Mouse (Mus musculus) heart, adult 2 months (tissue): ENCODE results near the gene Cd276. TPM values are rescaled to one million over a fixed set of nuclear protein-coding genes. Genes with fewer than 3 reads are reported as not detected.

Experiments
- DNase-seq, 2 experiments: peaks; one replicate each; pipeline ENCODE4 v3.0.0; 2021
- H3K27ac ChIP-seq: fragments of 200-600 bp; 2 replicates; pipeline ENCODE4 v1.8.1; 2022
- H3K27me3 ChIP-seq: fragments of 200-500 bp; 2 replicates; pipeline ENCODE4 v1.6.1; 2012; ENCODE audit warnings: mild to moderate bottlenecking, low read length, inconsistent platforms, mixed read lengths; ENCODE audit not compliant: control insufficient read depth, insufficient read depth
- H3K36me3 ChIP-seq: fragments of 200-500 bp; 2 replicates; pipeline ENCODE4 v1.6.1; 2012; ENCODE audit warnings: low read length, inconsistent platforms; ENCODE audit not compliant: control insufficient read depth, insufficient read depth
- H3K4me1 ChIP-seq: fragments of 200-500 bp; 2 replicates; pipeline ENCODE4 v1.6.1; 2011; ENCODE audit warnings: low read length; ENCODE audit not compliant: control insufficient read depth, insufficient read depth
- H3K4me3 ChIP-seq: fragments of 200-600 bp; 2 replicates; pipeline ENCODE4 v1.8.1; 2022
- H3K79me2 ChIP-seq: fragments of 200-500 bp; replicated peaks from 2 replicates; pipeline ENCODE4 v1.6.1; 2012; ENCODE audit warnings: mild to moderate bottlenecking, inconsistent platforms, low read length, moderate library complexity, mixed read lengths; ENCODE audit not compliant: control insufficient read depth, insufficient read depth
- H3K9ac ChIP-seq: fragments of 200-500 bp; 2 replicates; pipeline ENCODE4 v1.6.1; 2012; ENCODE audit warnings: low read depth, mild to moderate bottlenecking, control low read depth, inconsistent platforms, low read length, mixed read lengths
- CTCF ChIP-seq: fragments of 200-600 bp; IDR thresholded peaks from 2 replicates; pipeline ENCODE4 v1.8.1; 2022; ENCODE audit warnings: antibody characterized with exemption, mild to moderate bottlenecking, moderate library complexity
- EP300 ChIP-seq: fragments of 200-500 bp; IDR thresholded peaks from 2 replicates; pipeline ENCODE4 v1.6.1; 2011; ENCODE audit warnings: low read depth, low read length, control low read depth; ENCODE audit not compliant: insufficient read depth
- POLR2A ChIP-seq: fragments of 200-500 bp; IDR thresholded peaks from 2 replicates; pipeline ENCODE4 v1.6.1; 2011; ENCODE audit warnings: mild to moderate bottlenecking, low read depth, low read length, control low read depth; ENCODE audit not compliant: insufficient read depth
- WGBS: fragments of 180-500 bp; shearing (Covaris S2); methylation state at CpG from one replicate; pipeline ENCODE4 v1.1.7; 2018; 5-methylcytosine and 5-hydroxymethylcytosine counted together
- intact Hi-C: fragments of 180-260 bp; cut with DNase I; formaldehyde crosslinking; loops from one replicate; pipeline ENCODE4 v1.15.1; 2025
- polyA plus RNA-seq: library from polyadenylated mRNA; depleted of rRNA; stranded (reverse); fragments of >200 nt; gene quantifications from 2 replicates; pipeline ENCODE4 v1.2.3, GENCODE M21; 2012; rRNA removed
- total RNA-seq, 2 experiments: library from RNA; stranded (reverse); gene quantifications; 2 replicates each; pipeline ENCODE4 v1.2.3; 2021

The Cd276 gene
- total and polyA plus RNA-seq, 3 experiments: 7.1 to 10.0 (median 8.5) TPM

- peak within 1 kb of the TSS; percentile 60 for H3K4me3 ChIP-seq
- under 1% methylated on average over 100 of the region's 104 CpGs for WGBS
- peak; percentile 70 to 73 for DNase-seq
- peak within 1 kb of the TSS; percentile 31; the same call in 1 of the 2 replicates for H3K27ac ChIP-seq
- H3K36me3 ChIP-seq: no peaks in the 10 kb centered on the region
- peaks cover 8% of the 10 kb centered on the region; the same call in 1 of the 2 replicates for H3K27me3 ChIP-seq
- no peak for TF ChIP-seq EP300
- no peak for TF ChIP-seq CTCF
- TF ChIP-seq POLR2A: no peak
- H3K4me1 ChIP-seq: no peaks in the 10 kb centered on the region
- intact Hi-C loops: loop anchor here (5.0 kb wide), 1 partner anchor 81 kb away; no protein-coding TSS in a partner anchor
- no peaks in the 10 kb centered on the region for H3K79me2 ChIP-seq
- peak within 1 kb of the TSS; percentile 90 for H3K9ac ChIP-seq
Measured at GRCm38 (mm10) chr9:58487851-58488801, 67.1 kb downstream of the Cd276 start, which contains the start of gene Insyn1. Insyn1 (plus strand) TSS chr9:58488603.

GRCm38 (mm10) chr9:58487076-58487475 is 68.2 kb downstream of the Cd276 start:
- H3K27me3 ChIP-seq: peaks cover 8% of the 10 kb centered on the region; the same call in 1 of the 2 replicates
- WGBS: 33% methylated on average over 3 of the region's 3 CpGs

More at GRCm38 (mm10) chr9:58487076-58487475, 68.2 kb downstream of the Cd276 start:
- intact Hi-C loops: loop anchor here (5.0 kb wide), 1 partner anchor 80 kb away; no protein-coding TSS in a partner anchor
- Histone ChIP-seq H3K4me3 (no peak overlapping the region), H3K27ac (no peak overlapping the region), H3K9ac (no peak overlapping the region), H3K4me1 (no peaks in the 10 kb centered on the region), H3K36me3 (no peaks in the 10 kb centered on the region), H3K79me2 (no peaks in the 10 kb centered on the region)
- no peak for DNase-seq
- no peak for TF ChIP-seq EP300
- no peak for TF ChIP-seq POLR2A
- no peak for TF ChIP-seq CTCF

Other genes starting within 250 kb of the Cd276 start
- 10 to 100 TPM; 22.1 to 28.4 TPM for gene Loxl1, start 242.3 kb downstream of the Cd276 start, total RNA-seq
- gene Loxl1, start 242.3 kb downstream of the Cd276 start, polyA plus RNA-seq: 57.5 and 59.7 TPM in 2 replicates
- gene Tbc1d21, start 185.0 kb downstream of the Cd276 start, total RNA-seq: not detected
- gene Tbc1d21, start 185.0 kb downstream of the Cd276 start, polyA plus RNA-seq: not detected in 2 replicates
- gene Insyn1, start 66.8 kb downstream of the Cd276 start, total RNA-seq: 10 to 100 TPM; 23.6 to 26.1 TPM
- 13.4 and 17.2 TPM in 2 replicates for gene Insyn1, start 66.8 kb downstream of the Cd276 start, polyA plus RNA-seq
- gene Nptn, start 26.8 kb upstream of the Cd276 start, total RNA-seq: 100 to 1,000 TPM; 123 to 124 TPM
- gene Nptn, start 26.8 kb upstream of the Cd276 start, polyA plus RNA-seq: 282 and 290 TPM in 2 replicates
- 10 to 100 TPM in 1 of 2 experiments, 1 to 10 TPM in 1; 1.8 to 13.6 TPM for gene Rec114, start 188.5 kb upstream of the Cd276 start, total RNA-seq
- 2.5 TPM in 1 of 2 replicates, not detected in the other for gene Rec114, start 188.5 kb upstream of the Cd276 start, polyA plus RNA-seq